Mouse (Mus musculus) right cerebral cortex, postnatal 25 days (tissue): ENCODE data around the gene Ints13.
"Not testable (repeated sequence)": the region's sequence is repeated elsewhere in the genome, so short reads cannot be mapped to it uniquely, and the experiment has no call there.

Experiments used
- DNase-seq: peaks from one replicate; pipeline ENCODE4 v3.0.0; 2022

Ints13 gene

DNA sequence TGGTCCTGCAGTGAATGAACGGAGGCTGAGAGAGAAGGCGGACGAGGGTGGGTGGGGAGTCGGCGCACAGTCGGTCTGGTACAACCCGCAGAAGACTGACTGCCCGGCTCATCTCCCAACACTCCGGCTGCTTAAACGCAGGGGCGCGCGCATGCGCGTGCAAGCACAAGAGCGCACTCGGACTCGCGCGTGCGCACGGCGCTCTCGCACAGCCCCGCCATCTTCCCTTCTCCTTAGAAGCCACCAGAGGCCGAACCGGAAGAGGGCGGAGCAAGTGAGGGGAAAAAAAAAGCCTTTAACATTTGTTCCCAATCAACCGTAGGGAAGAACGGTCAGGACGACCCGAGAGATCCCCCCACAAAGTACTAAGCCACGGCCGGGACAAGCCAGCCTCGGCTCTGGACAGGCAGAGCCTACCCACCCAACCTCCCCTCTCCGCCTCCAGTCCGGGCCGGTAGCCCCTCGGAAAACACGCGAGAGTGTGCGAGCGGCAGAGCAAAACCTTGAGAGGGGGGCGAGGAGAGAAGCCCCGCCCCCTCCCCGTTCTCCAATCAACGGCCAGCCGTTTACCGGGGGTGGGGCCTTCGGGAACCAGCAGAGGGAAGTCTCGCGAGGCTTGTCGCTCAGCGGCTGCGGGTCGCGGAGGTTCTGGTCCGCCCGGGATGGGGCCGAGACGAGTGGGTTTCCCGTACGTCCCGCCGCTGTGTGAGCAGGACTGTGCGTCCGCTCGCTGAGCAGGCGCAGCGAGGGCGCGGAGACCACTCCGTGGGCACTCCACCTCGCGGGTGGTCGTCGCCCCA lies at the start of gene Ints13:
TSS of gene Ints13 (minus strand) at position 526 of the 800 bp plus-strand sequence.
- DNase-seq: peak; percentile 97

- no peak for DNase-seq
These were observed 39.0 kb upstream of the Ints13 start for GRCm38 (mm10) chr6:146616670-146617069.

DNA sequence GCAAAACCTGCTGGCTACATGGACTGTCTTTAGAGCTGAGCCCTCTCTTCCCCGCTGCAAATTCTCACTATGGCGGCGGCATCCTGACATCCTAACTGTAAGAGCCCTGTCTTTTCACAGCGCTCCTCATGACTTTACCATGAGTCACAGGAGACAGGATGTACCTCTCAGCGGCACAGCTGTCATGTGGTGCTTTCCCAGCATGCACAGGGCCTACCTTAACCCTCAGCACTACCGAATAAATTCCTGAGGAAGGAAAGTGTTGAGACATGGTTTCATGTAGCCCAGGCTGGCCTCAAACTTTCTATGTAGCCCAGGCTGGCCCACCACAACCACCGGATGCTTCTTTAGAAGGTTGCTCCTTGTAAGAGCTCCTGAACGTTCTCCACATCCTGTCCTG lies 38.3 kb upstream of the Ints13 start:
- DNase-seq: no peak

DNA sequence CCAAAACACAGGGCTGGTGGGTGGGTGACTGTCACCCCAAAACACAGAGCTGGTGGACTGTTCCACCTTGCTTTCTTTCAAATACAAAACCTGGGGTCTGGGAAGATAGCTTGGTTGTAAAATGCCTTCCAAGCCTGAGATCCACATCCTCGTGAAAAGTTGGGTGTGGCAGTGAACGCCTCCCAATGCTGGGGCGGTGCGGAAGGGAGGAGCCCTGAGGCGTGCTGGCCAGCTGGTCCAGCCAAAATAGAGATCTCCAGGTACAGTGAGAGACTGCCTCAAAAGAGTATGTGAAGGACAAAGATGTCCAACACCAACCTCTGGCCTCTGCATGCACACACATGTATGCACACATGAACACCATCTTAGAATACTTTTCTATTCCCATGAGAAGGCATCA lies 36.9 kb upstream of the Ints13 start:
- no peak for DNase-seq

GRCm38 (mm10) chr6:146613907-146614306 lies 36.3 kb upstream of the Ints13 start:
- no peak for DNase-seq

- no peak for DNase-seq
These were observed 35.1 kb upstream of the Ints13 start for GRCm38 (mm10) chr6:146612736-146613135.

DNA sequence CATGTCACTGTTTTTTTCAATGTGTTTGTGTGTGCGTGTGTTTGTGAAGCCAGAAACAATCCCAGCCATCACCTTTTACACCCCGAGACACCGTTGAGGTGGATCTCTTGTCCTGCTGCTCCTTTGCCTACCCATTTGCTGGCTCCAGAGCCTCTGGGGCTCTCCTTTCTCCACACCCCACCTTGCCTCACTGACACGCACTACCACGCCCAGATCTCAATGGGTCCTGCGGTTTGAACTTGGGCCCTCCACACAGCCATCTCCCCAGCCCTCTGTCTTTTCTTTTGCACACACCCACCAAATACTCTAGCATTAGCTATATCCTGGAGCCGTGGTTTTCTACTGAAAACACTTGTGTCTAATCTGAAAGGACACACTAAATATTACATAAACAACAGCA lies 34.3 kb upstream of the Ints13 start:
- DNase-seq: no peak

DNA sequence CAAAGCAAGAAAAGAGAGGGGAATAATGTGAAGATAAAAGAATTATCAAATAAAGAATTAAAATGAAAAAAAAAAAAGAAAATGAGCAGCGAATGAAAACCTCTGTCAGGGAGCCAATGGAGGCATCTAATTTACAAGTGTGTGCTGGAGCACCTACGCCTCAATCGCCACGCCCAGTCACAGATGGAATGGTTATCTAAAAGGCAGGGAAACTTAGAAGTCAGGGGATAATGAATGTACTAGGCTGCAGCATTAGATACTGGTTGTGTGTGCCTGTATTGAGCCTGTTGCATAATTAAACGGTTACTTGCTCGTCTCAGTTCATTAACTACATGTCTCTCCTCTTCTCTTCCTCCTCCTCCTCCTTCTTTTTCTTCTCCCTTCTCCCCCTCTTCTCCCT lies 33.8 kb upstream of the Ints13 start:
- DNase-seq: no peak

GRCm38 (mm10) chr6:146603651-146604050 lies 26.0 kb upstream of the Ints13 start:
- no peak for DNase-seq

DNA sequence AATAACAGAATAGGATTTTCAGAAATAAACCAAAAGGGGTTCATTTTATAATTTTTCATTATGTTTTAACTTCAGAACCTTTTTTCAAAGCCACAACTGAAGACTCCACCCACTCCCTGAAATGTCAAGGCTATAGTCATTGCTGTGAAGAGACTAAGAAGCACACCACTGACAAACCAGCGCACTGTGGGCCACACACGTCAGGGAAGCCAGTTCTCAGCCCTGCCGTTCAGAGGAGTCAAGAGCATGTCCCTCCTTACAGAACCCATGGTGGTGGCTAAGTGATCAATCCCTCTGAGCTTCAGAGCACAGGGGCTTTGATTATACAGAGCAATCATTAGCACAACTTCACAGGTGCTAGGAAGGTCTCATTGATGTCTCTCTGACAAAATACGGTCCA lies 25.0 kb upstream of the Ints13 start:
- no peak for DNase-seq

DNA sequence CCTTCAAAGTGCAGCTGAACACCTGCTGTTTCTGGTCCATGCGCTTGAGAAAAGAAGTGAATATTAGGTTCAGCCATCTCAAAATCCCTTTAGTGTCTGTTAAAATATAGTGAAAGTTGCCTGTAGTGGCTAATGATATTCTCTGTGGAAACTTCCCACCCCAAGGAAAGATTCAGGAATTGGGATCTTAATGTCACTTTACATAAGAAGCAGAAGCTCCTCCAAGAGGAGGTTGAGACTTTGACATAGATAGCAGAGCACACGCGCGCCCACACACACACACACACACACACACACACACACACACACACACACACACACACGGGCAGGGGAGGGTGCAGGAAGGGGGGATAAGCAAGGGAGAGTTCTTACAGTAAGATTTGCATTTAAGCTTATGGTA lies 7.5 kb upstream of the Ints13 start:
- DNase-seq: no peak

DNA sequence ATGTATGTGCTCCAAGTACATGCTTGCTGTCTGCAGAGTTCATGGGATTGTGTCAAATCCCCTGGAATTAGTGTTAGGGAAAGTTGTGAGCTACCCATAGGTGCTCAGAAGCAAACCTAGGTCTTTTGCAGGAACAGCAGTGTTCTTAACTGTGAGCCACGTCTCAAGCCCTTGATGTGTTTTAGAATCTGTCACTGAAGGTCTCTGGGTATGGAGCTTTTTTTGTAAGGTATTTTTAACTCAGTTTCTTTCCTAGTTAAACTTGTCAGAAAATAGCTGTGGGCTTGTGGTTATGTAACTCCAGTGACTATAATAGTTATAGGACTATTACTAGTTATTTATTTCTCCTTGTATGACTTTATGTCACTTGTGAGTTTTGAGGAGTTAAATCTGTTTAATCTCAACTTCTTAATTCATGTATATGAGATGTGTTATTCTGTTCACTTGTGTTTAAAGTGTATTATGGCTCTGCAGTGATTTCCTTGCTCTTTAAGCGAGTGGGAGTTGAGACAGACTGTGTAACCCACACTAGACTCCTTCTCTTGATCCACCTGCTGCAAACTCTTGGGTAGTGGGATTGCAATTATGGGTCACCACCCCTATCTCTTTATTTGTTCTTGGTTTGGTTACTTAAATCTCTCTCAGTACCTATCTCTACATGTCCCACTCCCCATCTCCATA lies 5.9 kb upstream of the Ints13 start:
- no peak for DNase-seq

GRCm38 (mm10) chr6:146580381-146580926 lies 2.8 kb upstream of the Ints13 start:
- peak; percentile 51 for DNase-seq

- DNase-seq: peak; percentile 18
These were observed 951 bp upstream of the Ints13 start for GRCm38 (mm10) chr6:146578586-146578985.

GRCm38 (mm10) chr6:146578111-146578531 lies 486 bp upstream of the Ints13 start:
- DNase-seq: no peak

GRCm38 (mm10) chr6:146576903-146577302 lies 732 bp downstream of the Ints13 start, which contains the start of gene Fgfr1op2:
TSS of gene Fgfr1op2 (plus strand) at chr6:146577203.
- no peak for DNase-seq

GRCm38 (mm10) chr6:146572073-146572472 lies 5.6 kb downstream of the Ints13 start:
- DNase-seq: no peak

DNA sequence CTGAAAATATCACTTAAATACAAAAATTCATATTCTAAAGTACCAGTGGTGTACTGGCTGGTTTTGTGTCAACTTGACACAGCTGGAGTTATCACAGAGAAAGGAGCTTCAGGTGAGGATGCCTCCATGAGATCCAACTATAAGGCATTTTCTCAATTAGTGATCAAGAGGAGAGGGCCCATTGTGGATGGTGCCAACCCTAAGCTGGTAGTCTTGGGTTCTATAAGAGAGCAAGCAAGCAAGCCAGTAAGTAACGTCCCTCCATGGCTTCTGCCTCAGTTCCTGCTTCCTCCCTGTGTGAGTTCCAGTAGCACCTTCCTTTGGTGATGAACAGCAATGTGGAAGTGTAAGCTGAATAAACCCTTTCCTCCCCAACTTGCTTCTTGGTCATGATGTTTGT lies 15.2 kb downstream of the Ints13 start:
- DNase-seq: not testable (repeated sequence)

- no peak for DNase-seq
These were observed 26.3 kb downstream of the Ints13 start for GRCm38 (mm10) chr6:146551326-146551725.

DNA sequence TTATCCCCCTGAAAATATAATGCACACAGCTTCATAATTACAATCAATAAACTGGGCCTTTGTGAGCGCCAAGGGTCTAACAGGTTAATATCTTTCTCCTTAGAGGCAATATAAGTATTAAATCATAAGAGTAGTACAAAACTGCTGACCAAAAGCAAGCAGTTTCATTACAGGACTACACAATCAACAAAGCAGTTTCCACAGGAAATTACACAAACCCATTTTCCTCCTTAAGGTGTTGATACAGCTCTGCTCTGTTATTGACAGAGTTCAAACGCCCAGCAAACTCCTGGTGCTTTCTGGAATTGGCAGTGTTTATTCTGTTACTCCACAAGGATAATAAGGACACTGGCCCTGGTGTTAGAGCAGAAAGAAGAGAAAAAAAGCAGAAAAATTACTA lies 27.2 kb downstream of the Ints13 start:
- no peak for DNase-seq

DNA sequence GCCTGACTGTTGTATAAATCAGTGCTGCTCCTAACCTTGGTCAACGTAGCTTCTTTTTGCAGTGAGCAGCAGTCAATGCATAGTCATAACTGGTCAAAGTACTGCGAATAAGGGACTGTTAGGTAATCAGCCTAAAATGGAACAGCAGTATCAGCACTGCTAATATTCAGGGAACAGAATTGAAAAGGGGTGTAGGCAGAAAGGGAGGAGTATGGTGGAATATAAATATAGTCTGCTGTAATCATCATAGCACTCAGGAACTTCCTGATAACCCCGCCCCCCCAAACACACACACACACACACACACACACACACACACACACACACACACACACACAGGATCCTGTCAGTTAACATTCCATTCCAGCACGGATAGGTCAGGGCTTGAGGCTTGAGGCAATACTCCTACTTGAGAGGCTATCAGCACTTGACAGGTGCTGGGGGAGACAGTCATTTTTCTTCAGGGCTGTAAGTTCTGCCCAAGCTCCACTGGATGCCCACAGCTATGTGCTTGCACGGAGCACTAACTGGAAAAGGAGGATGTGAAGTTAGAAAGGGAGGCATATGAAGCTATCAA lies 32.3 kb downstream of the Ints13 start:
- no peak for DNase-seq

DNA sequence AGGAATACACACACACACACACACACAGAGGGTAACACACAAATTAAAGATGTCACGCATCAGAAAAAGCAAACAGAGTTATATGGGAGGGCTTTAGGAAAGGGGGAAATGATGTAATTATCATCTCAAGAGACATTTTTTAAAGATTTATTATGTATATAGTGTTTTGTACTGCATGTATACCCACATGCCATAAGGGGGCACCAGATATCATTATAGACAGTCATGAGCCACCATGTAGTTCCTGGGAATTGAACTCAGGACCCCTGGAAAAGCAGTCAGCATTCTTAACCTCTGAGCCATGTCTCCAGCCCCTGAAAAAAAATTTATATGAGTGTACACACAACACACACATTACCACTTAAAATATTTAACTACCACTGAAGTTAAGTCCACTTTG lies 33.0 kb downstream of the Ints13 start:
- DNase-seq: no peak

GRCm38 (mm10) chr6:146540386-146540785 lies 37.2 kb downstream of the Ints13 start:
- no peak for DNase-seq

- no peak for DNase-seq
These were observed 39.0 kb downstream of the Ints13 start for GRCm38 (mm10) chr6:146538661-146539060.
